Mouse (Mus musculus) CH12.LX (cell line): ENCODE data around the gene Tshz2. TPM values are rescaled to one million over a fixed set of nuclear protein-coding genes. Genes with fewer than 3 reads are reported as not detected.

ENCODE experiments used
- DNase-seq: peaks from one replicate; pipeline ENCODE4 v3.0.0-alpha.2; 2013; ENCODE audit errors: extremely low read depth
- H3K27ac ChIP-seq: 2 replicates; pipeline ENCODE4 v1.5.1; 2012; ENCODE audit warnings: low read depth, mild to moderate bottlenecking, control low read depth, moderate library complexity; ENCODE audit not compliant: insufficient read depth
- H3K27me3 ChIP-seq: replicated peaks from 2 replicates; pipeline ENCODE3; 2012; ENCODE audit warnings: inconsistent platforms
- H3K36me3 ChIP-seq, 2 experiments: replicated peaks in 1 of 2; 2 replicates each; pipeline versions ENCODE3 to v1.6.1; 2012; ENCODE audit warnings: inconsistent platforms in 1 of 2, low read length in 1 of 2, mild to moderate bottlenecking in 1 of 2, mixed read lengths in 1 of 2, moderate library complexity in 1 of 2; ENCODE audit not compliant: control insufficient read depth in 1 of 2, insufficient read depth in 1 of 2
- H3K4me1 ChIP-seq, 2 experiments: 2 replicates each; pipeline ENCODE4 v1.6.1; 2012; ENCODE audit warnings: inconsistent platforms in 1 of 2, moderate library complexity in 1 of 2; ENCODE audit not compliant: insufficient read depth in 2 of 2, control insufficient read depth in 1 of 2
- H3K4me2 ChIP-seq: 2 replicates; pipeline ENCODE4 v1.6.1; 2012; ENCODE audit warnings: low read depth, mild to moderate bottlenecking, control low read depth; ENCODE audit not compliant: poor library complexity, insufficient read depth, severe bottlenecking
- H3K4me3 ChIP-seq, 3 experiments: fragments of 150-350 bp in 1 of 3; sonication (generic) in 1 of 3; replicated peaks in 1 of 3; 2 replicates each; pipeline versions ENCODE3 to v1.5.1; 2011 to 2012; ENCODE audit warnings: low read depth in 2 of 3, low read length in 2 of 3, mild to moderate bottlenecking in 2 of 3, moderate library complexity in 2 of 3, control low read depth in 1 of 3, improper control_type of control experiment in 1 of 3, inconsistent platforms in 1 of 3, mixed read lengths in 1 of 3; ENCODE audit not compliant: poor library complexity in 1 of 3
- H3K79me2 ChIP-seq: replicated peaks from 2 replicates; pipeline ENCODE4 v1.6.1; 2012; ENCODE audit warnings: mild to moderate bottlenecking, moderate library complexity; ENCODE audit not compliant: control insufficient read depth, poor library complexity, insufficient read depth, severe bottlenecking; ENCODE audit errors: extremely low read depth
- H3K9ac ChIP-seq: 2 replicates; pipeline ENCODE4 v1.6.1; 2012; ENCODE audit warnings: low read depth, mild to moderate bottlenecking, control low read depth, moderate library complexity; ENCODE audit not compliant: insufficient read depth
- H3K9me3 ChIP-seq: replicated peaks from 2 replicates; pipeline ENCODE3; 2012; ENCODE audit warnings: low read length, inconsistent platforms, mixed read lengths
- BHLHE40 ChIP-seq: IDR thresholded peaks from 2 replicates; pipeline ENCODE4 v1.6.1; 2011; ENCODE audit warnings: mild to moderate bottlenecking, low read depth, low read length, improper control_type of control experiment
- E2F4 ChIP-seq: IDR thresholded peaks from 2 replicates; pipeline ENCODE4 v1.6.1; 2011; ENCODE audit warnings: low read depth, low read length, improper control_type of control experiment; ENCODE audit not compliant: insufficient replicate concordance
- EP300 ChIP-seq: IDR thresholded peaks from 2 replicates; pipeline ENCODE4 v1.6.1; 2011; ENCODE audit warnings: low read length, improper control_type of control experiment
- GABPA ChIP-seq: IDR thresholded peaks from 2 replicates; pipeline ENCODE4 v1.6.1; 2012; ENCODE audit warnings: low read depth, low read length, improper control_type of control experiment, inconsistent platforms; ENCODE audit not compliant: insufficient replicate concordance
- JUND ChIP-seq: conservative IDR thresholded peaks from 2 replicates; pipeline ENCODE4 v1.6.1; 2011; ENCODE audit warnings: low read depth, low read length, improper control_type of control experiment
- KAT2A ChIP-seq: IDR thresholded peaks from 2 replicates; pipeline ENCODE4 v1.6.1; 2012; ENCODE audit warnings: low read length, improper control_type of control experiment, inconsistent platforms; ENCODE audit not compliant: insufficient replicate concordance
- MAFK ChIP-seq: IDR thresholded peaks from 2 replicates; pipeline ENCODE4 v1.6.1; 2011; ENCODE audit warnings: low read length, improper control_type of control experiment; ENCODE audit not compliant: insufficient replicate concordance
- MAX ChIP-seq: IDR thresholded peaks from 2 replicates; pipeline ENCODE4 v1.6.1; 2011; ENCODE audit warnings: low read length, improper control_type of control experiment
- MAZ ChIP-seq: IDR thresholded peaks from 2 replicates; pipeline ENCODE4 v1.6.1; 2012; ENCODE audit warnings: low read depth, mild to moderate bottlenecking, inconsistent platforms, low read length, improper control_type of control experiment, moderate library complexity
- MXI1 ChIP-seq: IDR thresholded peaks from 2 replicates; pipeline ENCODE4 v1.6.1; 2011; ENCODE audit warnings: mild to moderate bottlenecking, low read depth, low read length, improper control_type of control experiment
- NELFE ChIP-seq: IDR thresholded peaks from 2 replicates; pipeline ENCODE4 v1.6.1; 2011; ENCODE audit warnings: low read depth, low read length, improper control_type of control experiment
- NRF1 ChIP-seq: IDR thresholded peaks from 2 replicates; pipeline ENCODE4 v1.6.1; 2014; ENCODE audit warnings: low read depth, mild to moderate bottlenecking, inconsistent platforms, low read length, improper control_type of control experiment, moderate library complexity
- PAX5 ChIP-seq: IDR thresholded peaks from 2 replicates; pipeline ENCODE4 v1.6.1; 2012; ENCODE audit warnings: low read length, inconsistent platforms, mixed read lengths
- POLR2A ChIP-seq: IDR thresholded peaks from 2 replicates; pipeline ENCODE4 v1.6.1; 2011; ENCODE audit warnings: low read depth, mild to moderate bottlenecking, improper control_type of control experiment, low read length
- RAD21 ChIP-seq: IDR thresholded peaks from 2 replicates; pipeline ENCODE4 v1.6.1; 2011; ENCODE audit warnings: low read depth, mild to moderate bottlenecking, low read length, improper control_type of control experiment, moderate library complexity
- SIN3A ChIP-seq: IDR thresholded peaks from 2 replicates; pipeline ENCODE4 v1.6.1; 2012; ENCODE audit warnings: low read length, improper control_type of control experiment, inconsistent platforms
- SMC3 ChIP-seq: IDR thresholded peaks from 2 replicates; pipeline ENCODE4 v1.6.1; 2011; ENCODE audit warnings: low read depth, low read length, improper control_type of control experiment
- TBP ChIP-seq: conservative IDR thresholded peaks from 2 replicates; pipeline ENCODE4 v1.6.1; 2011; ENCODE audit warnings: low read depth, low read length, improper control_type of control experiment
- TCF12 ChIP-seq: IDR thresholded peaks from 2 replicates; pipeline ENCODE4 v1.6.1; 2014; ENCODE audit warnings: low read depth, mild to moderate bottlenecking, inconsistent platforms, low read length, improper control_type of control experiment
- USF1 ChIP-seq: IDR thresholded peaks from 2 replicates; pipeline ENCODE4 v1.6.1; 2014; ENCODE audit warnings: low read depth, mild to moderate bottlenecking, inconsistent platforms, low read length, improper control_type of control experiment
- USF2 ChIP-seq: conservative IDR thresholded peaks from 2 replicates; pipeline ENCODE4 v1.6.1; 2011; ENCODE audit warnings: low read depth, low read length, improper control_type of control experiment
- ZNF384 ChIP-seq: IDR thresholded peaks from 2 replicates; pipeline ENCODE4 v1.6.1; 2012; ENCODE audit warnings: low read depth, low read length, improper control_type of control experiment, inconsistent platforms
- dilution Hi-C: fragments of 300-500 bp; cut with MboI; formaldehyde crosslinking; loops from 2 replicates; pipeline ENCODE4 v1.14.3; 2020; ENCODE audit warnings: low sequenced_read_pairs; ENCODE audit not compliant: extremely low pct_unique_long_range_greater_than_20kb, extremely low pct_ligation_motif_present
- in situ Hi-C: fragments of 300-500 bp; cut with MboI; formaldehyde crosslinking; loops from 3 replicates; pipeline ENCODE4 v1.14.3; 2019; ENCODE audit warnings: low sequenced_read_pairs, low pct_ligation_motif_present, low pct_unique_long_range_greater_than_20kb, mixed read lengths
- polyA plus RNA-seq: library from polyadenylated mRNA; unstranded; fragments of >175 nt; gene quantifications from 2 replicates; pipeline ENCODE4 v1.2.1, GENCODE M21; 2012; ENCODE audit warnings: low read depth; ENCODE audit not compliant: insufficient read length
- total RNA-seq, 2 experiments: library from RNA; depleted of rRNA; stranded (reverse); fragments of 300-350 nt in 1 of 2; fragments of >200 nt in 1 of 2; gene quantifications; 2 replicates each; pipeline ENCODE4 v1.2.3; 2012 to 2014

The Tshz2 gene
- total and polyA plus RNA-seq, 3 experiments, result not detected

GRCm38 (mm10) chr2:169838521-169838920 is 205.7 kb downstream of the Tshz2 start:
- no peak overlapping the region for H3K9ac ChIP-seq
- H3K9me3 ChIP-seq, result peaks cover 89% of the 10 kb centered on the region
- in situ Hi-C loops, result no loop called here
- dilution Hi-C loops, result no loop called here
- no peaks in the 10 kb centered on the region for H3K27me3 ChIP-seq
- no peaks in the 10 kb centered on the region for H3K79me2 ChIP-seq
- H3K4me3 ChIP-seq, result no peak overlapping the region
- no peak overlapping the region for H3K4me2 ChIP-seq
- H3K36me3 ChIP-seq, result no peaks in the 10 kb centered on the region
- H3K27ac ChIP-seq, result no peak overlapping the region
- no peaks in the 10 kb centered on the region for H3K4me1 ChIP-seq
- no peak for TF ChIP-seq KAT2A
- TF ChIP-seq SIN3A, result no peak
- no peak for TF ChIP-seq ZNF384
- TF ChIP-seq RAD21, result no peak
- TF ChIP-seq BHLHE40, result no peak
- no peak for TF ChIP-seq MAX
- no peak for TF ChIP-seq E2F4
- TF ChIP-seq MXI1, result no peak
- no peak for TF ChIP-seq NELFE
- no peak for TF ChIP-seq TCF12
- TF ChIP-seq TBP, result no peak
- TF ChIP-seq MAFK, result no peak
- no peak for DNase-seq

DNA sequence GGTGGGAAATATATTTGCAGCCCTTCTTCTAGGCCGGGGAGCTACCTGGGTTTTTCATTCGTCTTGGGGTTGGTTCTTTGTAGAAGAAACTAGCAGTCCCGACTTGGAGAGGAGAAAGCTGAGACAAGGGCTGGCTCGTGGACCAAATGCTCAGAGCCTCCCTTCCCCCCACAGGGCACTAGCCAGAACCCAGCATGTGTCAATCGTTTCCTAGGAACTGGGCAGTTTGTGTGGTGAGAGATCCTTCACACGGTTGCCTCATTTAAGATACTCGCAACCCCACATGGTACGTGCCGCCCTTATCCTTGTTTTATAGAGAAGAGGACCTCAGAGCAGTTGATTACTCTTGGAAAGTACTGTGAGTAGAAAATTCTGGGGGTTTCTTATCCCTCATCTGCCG is 208.6 kb downstream of the Tshz2 start:
- in situ Hi-C loops, result no loop called here
- no peaks in the 10 kb centered on the region for H3K4me1 ChIP-seq
- H3K79me2 ChIP-seq, result no peaks in the 10 kb centered on the region
- no peaks in the 10 kb centered on the region for H3K36me3 ChIP-seq
- no peak overlapping the region for H3K27ac ChIP-seq
- H3K9ac ChIP-seq, result no peak overlapping the region
- H3K27me3 ChIP-seq, result no peaks in the 10 kb centered on the region
- TF ChIP-seq MAZ (no peak), TBP (no peak), POLR2A (no peak), SMC3 (no peak), GABPA (no peak), PAX5 (no peak), USF1 (no peak), JUND (no peak), USF2 (no peak), ZNF384 (no peak), SIN3A (no peak), EP300 (no peak), NRF1 (no peak), RAD21 (no peak)
- peaks cover 88% of the 10 kb centered on the region for H3K9me3 ChIP-seq
- no peak for DNase-seq
- dilution Hi-C loops, result no loop called here
- H3K4me2 ChIP-seq, result no peak overlapping the region
- no peak overlapping the region for H3K4me3 ChIP-seq
